In genomic region chr11:74909978-74910377, GRCm38 (mm10) we compare ENCODE assay signal across 31 mouse cellular contexts.
"Had no signal": no experiment of that assay in that cellular context is flagged by ENCODE, and none has a peak within 500 bp of the region (broad histone marks: within the 10 kb centered on the region; RNA-seq: fewer than 3 reads in every experiment).

No protein-coding gene starts in this region.

- H3K27ac ChIP-seq: left cerebral cortex, adult 2 months; limb, embryonic 10.5 days; limb, embryonic 12.5 days; limb, embryonic 13.5 days; limb, embryonic 15.5 days; liver, embryonic 12.5 days; liver, embryonic 13.5 days; liver, embryonic 14.5 days; liver, embryonic 15.5 days; lung, embryonic 15.5 days; macrophage; midbrain, embryonic 10.5 days; midbrain, embryonic 12.5 days; midbrain, embryonic 13.5 days; midbrain, embryonic 15.5 days had no signal

- ATAC-seq: liver, embryonic 12.5 days; liver, postnatal 0 days; lung, postnatal 0 days; midbrain, embryonic 13.5 days; midbrain, embryonic 15.5 days; midbrain, embryonic 16.5 days had no signal

- H3K27me3 ChIP-seq: limb, embryonic 12.5 days; limb, embryonic 13.5 days; limb, embryonic 15.5 days; liver, embryonic 12.5 days; liver, embryonic 13.5 days; liver, embryonic 15.5 days; lung, embryonic 15.5 days; megakaryocyte, embryonic 14.5 days; midbrain, embryonic 12.5 days; midbrain, embryonic 13.5 days; midbrain, embryonic 15.5 days had no signal

- H3K4me2 ChIP-seq: limb, embryonic 12.5 days; limb, embryonic 13.5 days; limb, embryonic 15.5 days; liver, embryonic 11.5 days; liver, embryonic 12.5 days; liver, embryonic 13.5 days; liver, embryonic 15.5 days; lung, embryonic 14.5 days; lung, embryonic 15.5 days; midbrain, embryonic 12.5 days; midbrain, embryonic 13.5 days; midbrain, embryonic 15.5 days had no signal

- DNase-seq: left cerebral cortex, postnatal 4 days; liver; liver, embryonic 13.5 days; liver, postnatal 0 days; lung, adult 18-20 months; lung, adult 2 months; lung, embryonic 14.5 days; lung, postnatal 10 days; lung, postnatal 14 days; lung, postnatal 36 days; lung, postnatal 4 days; midbrain, embryonic 14.5 days had no signal

- H3K9ac ChIP-seq: limb, embryonic 12.5 days; limb, embryonic 13.5 days; limb, embryonic 15.5 days; liver, embryonic 12.5 days; liver, embryonic 13.5 days; liver, embryonic 14.5 days; liver, embryonic 15.5 days; liver, postnatal 0 days; lung, embryonic 14.5 days; lung, embryonic 15.5 days; midbrain, embryonic 12.5 days; midbrain, embryonic 13.5 days; midbrain, embryonic 15.5 days had no signal

- H3K4me3 ChIP-seq: left cerebral cortex, adult 2 months; limb, embryonic 10.5 days; limb, embryonic 12.5 days; limb, embryonic 13.5 days; limb, embryonic 15.5 days; liver, embryonic 12.5 days; liver, embryonic 13.5 days; liver, embryonic 15.5 days; lung, embryonic 15.5 days; megakaryocyte, embryonic 14.5 days; midbrain, embryonic 10.5 days; midbrain, embryonic 12.5 days; midbrain, embryonic 13.5 days; midbrain, embryonic 15.5 days; myocyte had no signal

- H3K4me1 ChIP-seq: limb, embryonic 10.5 days; limb, embryonic 12.5 days; limb, embryonic 13.5 days; limb, embryonic 15.5 days; liver, embryonic 15.5 days; lung, embryonic 15.5 days; midbrain, embryonic 10.5 days; midbrain, embryonic 12.5 days; midbrain, embryonic 13.5 days; midbrain, embryonic 15.5 days had no signal

- H3K9me3 ChIP-seq: limb, embryonic 10.5 days; limb, embryonic 12.5 days; limb, embryonic 13.5 days; limb, embryonic 15.5 days; liver, embryonic 12.5 days; liver, embryonic 13.5 days; liver, embryonic 15.5 days; lung, embryonic 15.5 days; megakaryocyte, embryonic 14.5 days; midbrain, embryonic 10.5 days; midbrain, embryonic 12.5 days; midbrain, embryonic 13.5 days; midbrain, embryonic 15.5 days had no signal
